Mouse (Mus musculus) embryonic facial prominence, embryonic 11.5 days (tissue): ENCODE measurements around the gene Gm9844. TPM values are rescaled to one million over a fixed set of nuclear protein-coding genes. Genes with fewer than 3 reads are reported as not detected.
A peak's percentile ranks its signal among the peaks of the same experiment; 100 is the strongest.

Source experiments
- ATAC-seq: fragments of 200-750 bp; cut with Nextera tagmentation; replicated peaks from 2 replicates; pipeline ENCODE4 v1.8.0; 2017; ENCODE audit warnings: low read depth; ENCODE audit not compliant: insufficient number of reproducible peaks, low FRiP score, low TSS enrichment
- DNase-seq: peaks from one replicate; pipeline ENCODE4 v3.0.0-alpha.2; 2015; ENCODE audit warnings: low spot score
- H3K27ac ChIP-seq: fragments of 300-500 bp; sonication (generic); replicated peaks from 2 replicates; pipeline ENCODE4 v1.5.1; 2014; ENCODE audit warnings: mild to moderate bottlenecking, low read depth, low read length, control low read depth
- H3K27me3 ChIP-seq: fragments of 300-500 bp; sonication (generic); 2 replicates; pipeline ENCODE4 v1.6.1; 2014; ENCODE audit warnings: mild to moderate bottlenecking, low read length, moderate library complexity, mixed read lengths; ENCODE audit not compliant: control insufficient read depth, insufficient read depth
- H3K36me3 ChIP-seq: fragments of 300-500 bp; sonication (generic); replicated peaks from 2 replicates; pipeline ENCODE4 v1.6.1; 2014; ENCODE audit warnings: low read depth, mild to moderate bottlenecking, low read length, moderate library complexity, mixed read lengths; ENCODE audit not compliant: control insufficient read depth, insufficient read depth
- H3K4me1 ChIP-seq: fragments of 300-500 bp; sonication (generic); 2 replicates; pipeline ENCODE4 v1.6.1; 2014; ENCODE audit warnings: low read length, mixed read lengths; ENCODE audit not compliant: control insufficient read depth, insufficient read depth
- H3K4me2 ChIP-seq: fragments of 300-500 bp; sonication (generic); 2 replicates; pipeline ENCODE4 v1.6.1; 2014; ENCODE audit warnings: low read depth, mild to moderate bottlenecking, control low read depth, low read length, moderate library complexity
- H3K4me3 ChIP-seq: fragments of 300-500 bp; sonication (generic); 2 replicates; pipeline ENCODE4 v1.5.1; 2014; ENCODE audit warnings: low read depth, low read length, control low read depth
- H3K9ac ChIP-seq: fragments of 300-500 bp; sonication (generic); replicated peaks from 2 replicates; pipeline ENCODE4 v1.6.1; 2014; ENCODE audit warnings: mild to moderate bottlenecking, control low read depth, low read length
- H3K9me3 ChIP-seq: fragments of 300-500 bp; sonication (generic); replicated peaks from 2 replicates; pipeline ENCODE4 v1.6.1; 2016; ENCODE audit warnings: mild to moderate bottlenecking, low read length, inconsistent platforms, mixed read lengths; ENCODE audit not compliant: control insufficient read depth
- WGBS: fragments of 180-500 bp; shearing (Covaris S2); extraction: QIAGEN DNeasy Blood & Tissue Kit; methylation state at CpG from one replicate; pipeline ENCODE4 v1.1.7; 2014; 5-methylcytosine and 5-hydroxymethylcytosine counted together
- polyA plus RNA-seq: library from polyadenylated mRNA; unstranded; fragments of >200 nt; fragmentation: Nextera tagmentation; extraction: Ambion mirVana; gene quantifications from 2 replicates; pipeline ENCODE4 v1.2.1, GENCODE M21; 2014

Gm9844 gene
- polyA plus RNA-seq, 1 experiment from 2014 or later = 26.5 TPM

DNA sequence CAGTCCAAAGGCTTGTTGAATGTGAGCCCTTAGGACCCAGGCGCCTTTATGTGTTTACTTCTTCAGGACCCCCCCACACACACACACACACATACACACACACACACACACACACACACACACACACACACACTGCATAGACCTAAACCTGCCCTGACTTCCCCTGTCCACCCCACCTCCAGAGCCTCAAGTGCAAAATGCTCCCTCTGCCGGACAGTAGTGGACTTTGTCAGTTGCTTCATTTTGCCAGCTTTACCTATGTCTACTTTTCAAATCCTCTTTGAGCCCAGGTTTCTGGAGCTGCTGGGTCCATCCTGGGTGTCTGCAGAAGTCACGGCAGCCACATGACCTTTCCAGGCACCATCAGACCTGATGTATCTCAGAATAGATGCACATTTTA, 42.9 kb downstream of the Gm9844 start:
- Histone ChIP-seq H3K36me3 (no peaks in the 10 kb centered on the region), H3K4me1 (peaks cover 7% of the 10 kb centered on the region; the same call in 1 of the 2 replicates), H3K27me3 (no peaks in the 10 kb centered on the region), H3K27ac (no peak overlapping the region), H3K9ac (peak overlapping the region; percentile 73), H3K4me3 (peak overlapping the region; percentile 52), H3K9me3 (no peaks in the 10 kb centered on the region), H3K4me2 (peak overlapping the region; percentile 68)
- ATAC-seq (no peak), DNase-seq (peak; percentile 87)
- 14% methylated on average over 3 of the region's 3 CpGs for WGBS

DNA sequence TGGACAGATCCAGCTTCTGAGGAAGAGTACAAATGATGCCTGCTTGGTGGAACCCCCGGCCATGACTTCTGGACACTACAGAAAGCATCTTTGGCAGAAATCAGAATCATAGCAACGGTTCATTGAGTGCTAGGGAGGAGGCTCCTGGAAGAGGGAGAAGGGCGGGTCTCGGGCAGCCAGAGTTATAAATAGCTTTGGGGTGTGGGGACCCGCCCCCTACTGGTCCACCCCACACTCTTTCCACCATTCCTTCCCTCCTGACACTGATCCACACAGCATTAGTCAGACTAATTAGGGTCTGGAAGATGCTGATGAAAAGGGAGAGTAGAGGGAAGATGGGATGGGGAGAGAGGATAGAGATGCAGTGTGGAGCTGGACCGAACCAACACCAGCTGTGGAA, 44.5 kb downstream of the Gm9844 start:
- ATAC-seq (no peak), DNase-seq (no peak)
- Histone ChIP-seq H3K9me3 (no peaks in the 10 kb centered on the region), H3K27me3 (no peaks in the 10 kb centered on the region), H3K36me3 (no peaks in the 10 kb centered on the region), H3K4me1 (peaks cover 7% of the 10 kb centered on the region; the same call in 1 of the 2 replicates), H3K9ac (no peak overlapping the region), H3K4me3 (no peak overlapping the region), H3K27ac (no peak overlapping the region), H3K4me2 (no peak overlapping the region)
- WGBS = 34% methylated on average over 6 of the region's 6 CpGs

DNA sequence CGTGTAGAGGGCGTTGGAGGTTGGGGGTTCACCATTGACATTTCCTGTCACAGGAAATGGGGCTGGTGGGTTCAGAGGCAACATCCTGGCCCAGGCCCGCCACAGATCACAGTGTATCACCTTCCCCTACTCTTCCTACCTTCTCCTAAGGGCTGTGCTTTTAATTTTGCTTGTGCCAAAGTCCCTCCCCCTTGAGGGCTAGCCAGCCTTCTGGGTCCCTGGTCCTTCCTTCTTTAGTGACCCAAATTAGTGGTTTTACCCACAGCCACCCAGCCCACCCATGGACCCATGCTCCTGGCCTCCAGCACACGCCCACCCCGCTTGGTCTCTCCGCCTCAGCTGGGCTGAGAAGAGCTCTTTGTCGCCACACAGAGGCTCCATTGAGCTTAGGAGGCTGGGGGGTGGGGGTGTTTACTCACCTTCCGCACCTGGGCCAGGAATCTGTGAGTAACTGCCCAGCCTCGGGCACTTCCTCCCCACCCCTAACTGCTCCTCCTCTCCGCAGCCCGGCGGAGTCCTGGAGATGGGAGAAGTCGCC, 45.3 kb downstream of the Gm9844 start:
- peak overlapping the region; percentile 8; the same call in 1 of the 2 replicates for H3K4me2 ChIP-seq
- peak overlapping the region; percentile 52 for H3K9ac ChIP-seq
- no peaks in the 10 kb centered on the region for H3K27me3 ChIP-seq
- no peaks in the 10 kb centered on the region for H3K36me3 ChIP-seq
- peak; percentile 64 for DNase-seq
- WGBS = 13% methylated on average over 13 of the region's 13 CpGs
- H3K27ac ChIP-seq = no peak overlapping the region
- H3K4me3 ChIP-seq = peak overlapping the region; percentile 2; the same call in 1 of the 2 replicates
- ATAC-seq = no peak
- H3K4me1 ChIP-seq = peaks cover 7% of the 10 kb centered on the region; the same call in 1 of the 2 replicates
- H3K9me3 ChIP-seq = no peaks in the 10 kb centered on the region

Other genes with a start within 250 kb of the Gm9844 start
- gene Lypd3, start 225.7 kb upstream of the Gm9844 start, polyA plus RNA-seq = 2.0 and 2.1 TPM in 2 replicates
- gene Tex101, start 185.5 kb upstream of the Gm9844 start, polyA plus RNA-seq = not detected in 2 replicates
- gene BC049730, start 153.0 kb upstream of the Gm9844 start, polyA plus RNA-seq = not detected in 2 replicates
- not detected in 2 replicates for gene Gm4763, start 135.3 kb upstream of the Gm9844 start, polyA plus RNA-seq
- gene Cd177, start 101.9 kb upstream of the Gm9844 start, polyA plus RNA-seq = not detected in 2 replicates
- 0.29 and 0.34 TPM in 2 replicates for gene Ceacam10, start 85.0 kb upstream of the Gm9844 start, polyA plus RNA-seq
- not detected in 2 replicates for gene Lypd4, start 7.7 kb downstream of the Gm9844 start, polyA plus RNA-seq
- gene Dmrtc2, start 7.8 kb downstream of the Gm9844 start, polyA plus RNA-seq = not detected in 2 replicates
- 2,121 and 2,269 TPM in 2 replicates for gene Rps19, start 22.2 kb downstream of the Gm9844 start, polyA plus RNA-seq
- 0.20 and 0.28 TPM in 2 replicates for gene Cd79a, start 35.2 kb downstream of the Gm9844 start, polyA plus RNA-seq
- gene Arhgef1, start 40.7 kb downstream of the Gm9844 start, polyA plus RNA-seq = 43.0 and 47.1 TPM in 2 replicates
- gene Gm4881, start 82.3 kb downstream of the Gm9844 start, polyA plus RNA-seq = 0.36 and 0.79 TPM in 2 replicates
- gene Rabac1, start 110.5 kb downstream of the Gm9844 start, polyA plus RNA-seq = 75.9 and 92.5 TPM in 2 replicates
- gene Atp1a3, start 143.7 kb downstream of the Gm9844 start, polyA plus RNA-seq = 6.8 and 8.5 TPM in 2 replicates
- gene Grik5, start 210.1 kb downstream of the Gm9844 start, polyA plus RNA-seq = 5.7 and 7.5 TPM in 2 replicates
- 17.2 and 22.0 TPM in 2 replicates for gene Zfp574, start 210.4 kb downstream of the Gm9844 start, polyA plus RNA-seq